Mouse (Mus musculus) bone marrow macrophage, adult 2 months (primary cell): Measurements from ENCODE around the gene Ttll5.

ENCODE experiments used
- CTCF ChIP-seq: IDR thresholded peaks from 2 replicates; pipeline ENCODE4 v1.5.1; 2012; ENCODE audit warnings: low read depth, mild to moderate bottlenecking, low read length, moderate library complexity
- POLR2A ChIP-seq: IDR thresholded peaks from 2 replicates; pipeline ENCODE4 v1.6.1; 2012; ENCODE audit warnings: mild to moderate bottlenecking, low read depth, low read length, borderline replicate concordance

DNA sequence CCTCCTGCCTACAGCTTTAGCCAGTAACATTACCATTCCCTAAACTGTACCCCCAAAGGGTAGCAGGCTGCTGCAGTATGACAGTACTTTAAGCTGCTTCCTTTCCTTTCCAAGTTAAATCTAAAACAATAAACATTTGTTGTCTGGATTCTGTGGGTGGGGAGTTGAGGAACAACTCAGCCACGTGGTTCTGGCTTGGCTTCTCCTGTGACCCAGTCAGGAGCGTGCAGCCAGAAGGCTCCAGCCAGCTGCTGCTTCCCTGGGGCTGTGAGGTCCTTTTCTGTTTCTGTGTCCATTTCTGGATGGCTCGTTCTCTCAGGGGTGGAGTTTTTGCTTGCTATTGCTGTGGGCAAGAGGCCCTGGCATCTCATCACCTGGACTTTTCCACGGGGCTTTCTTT, 149.6 kb downstream of the Ttll5 start:
- TF ChIP-seq POLR2A (no peak), CTCF (no peak)
